Mouse (Mus musculus) lung, postnatal 25 days (tissue): ENCODE measurements around the gene Atic.

Source experiments
- DNase-seq: peaks from one replicate; pipeline ENCODE4 v3.0.0; 2022; ENCODE audit warnings: low spot score

Gene Atic

GRCm38 (mm10) chr1:71556688-71557612 lies at the start of gene Atic:
Atic (plus strand) TSS chr1:71557150.
- DNase-seq: peak; percentile 92

GRCm38 (mm10) chr1:71507251-71507650 lies 49.7 kb upstream of the Atic start:
- DNase-seq: no peak

GRCm38 (mm10) chr1:71515041-71515440 lies 41.9 kb upstream of the Atic start:
- DNase-seq: no peak

GRCm38 (mm10) chr1:71528808-71529648 lies 27.9 kb upstream of the Atic start:
- DNase-seq: no peak

- DNase-seq: no peak
Measured at GRCm38 (mm10) chr1:71530779-71531178, 26.2 kb upstream of the Atic start.

- DNase-seq: peak; percentile 13
Measured at GRCm38 (mm10) chr1:71531653-71532052, 25.3 kb upstream of the Atic start.

GRCm38 (mm10) chr1:71539641-71540040 lies 17.3 kb upstream of the Atic start:
- DNase-seq: no peak

- DNase-seq: peak; percentile 4
Measured at GRCm38 (mm10) chr1:71540437-71540836, 16.5 kb upstream of the Atic start.

GRCm38 (mm10) chr1:71550626-71551195 lies 6.2 kb upstream of the Atic start:
- DNase-seq: no peak

GRCm38 (mm10) chr1:71560626-71561025 lies 3.7 kb downstream of the Atic start:
- no peak for DNase-seq

- no peak for DNase-seq
Measured at GRCm38 (mm10) chr1:71564291-71564690, 7.3 kb downstream of the Atic start.

- DNase-seq: no peak
Measured at GRCm38 (mm10) chr1:71567884-71568605, 11.1 kb downstream of the Atic start.

GRCm38 (mm10) chr1:71570116-71570515 lies 13.2 kb downstream of the Atic start:
- no peak for DNase-seq

- peak; percentile 65 for DNase-seq
Measured at GRCm38 (mm10) chr1:71575987-71576386, 19.0 kb downstream of the Atic start.

GRCm38 (mm10) chr1:71576837-71577236 lies 19.9 kb downstream of the Atic start:
- DNase-seq: no peak

GRCm38 (mm10) chr1:71579526-71579925 lies 22.6 kb downstream of the Atic start:
- DNase-seq: peak; percentile 61

- no peak for DNase-seq
Measured at GRCm38 (mm10) chr1:71580408-71580807, 23.5 kb downstream of the Atic start.

GRCm38 (mm10) chr1:71583302-71583701 lies 26.4 kb downstream of the Atic start:
- no peak for DNase-seq

GRCm38 (mm10) chr1:71583900-71584299 lies 26.9 kb downstream of the Atic start:
- no peak for DNase-seq

GRCm38 (mm10) chr1:71586658-71587057 lies 29.7 kb downstream of the Atic start:
- DNase-seq: no peak

GRCm38 (mm10) chr1:71590038-71590437 lies 33.1 kb downstream of the Atic start:
- DNase-seq: no peak

GRCm38 (mm10) chr1:71593184-71593583 lies 36.2 kb downstream of the Atic start:
- no peak for DNase-seq
